Mouse (Mus musculus) embryonic facial prominence, embryonic 10.5 days (tissue): Measurements from ENCODE around the gene Prkaca. TPM values are rescaled to one million over a fixed set of nuclear protein-coding genes. Genes with fewer than 3 reads are reported as not detected.
A peak's percentile ranks its signal among the peaks of the same experiment; 100 is the strongest.
"Not testable (repeated sequence)": the region's sequence is repeated elsewhere in the genome, so short reads cannot be mapped to it uniquely, and the experiment has no call there.

Source experiments
- DNase-seq: peaks from one replicate; pipeline ENCODE4 v3.0.0-alpha.2; 2017; ENCODE audit warnings: low spot score
- H3K27ac ChIP-seq: fragments of 300-500 bp; sonication (generic); replicated peaks from 2 replicates; pipeline ENCODE4 v1.5.1; 2016; ENCODE audit warnings: mild to moderate bottlenecking
- H3K27me3 ChIP-seq: fragments of 300-500 bp; sonication (generic); replicated peaks from 2 replicates; pipeline ENCODE4 v1.6.1; 2016; ENCODE audit warnings: low read depth, mild to moderate bottlenecking; ENCODE audit not compliant: poor library complexity, severe bottlenecking
- H3K36me3 ChIP-seq: fragments of 300-500 bp; sonication (generic); replicated peaks from 2 replicates; pipeline ENCODE4 v1.6.1; 2016; ENCODE audit warnings: mild to moderate bottlenecking, moderate library complexity
- H3K4me1 ChIP-seq: fragments of 300-500 bp; sonication (generic); 2 replicates; pipeline ENCODE4 v1.6.1; 2016
- H3K4me3 ChIP-seq: fragments of 300-500 bp; sonication (generic); 2 replicates; pipeline ENCODE4 v1.5.1; 2016; ENCODE audit warnings: mild to moderate bottlenecking, moderate library complexity
- H3K9me3 ChIP-seq: fragments of 300-500 bp; sonication (generic); 2 replicates; pipeline ENCODE4 v1.6.1; 2016; ENCODE audit warnings: mild to moderate bottlenecking
- WGBS: fragments of 180-500 bp; shearing (Covaris S2); methylation state at CpG from one replicate; pipeline ENCODE4 v1.1.7; 2016; 5-methylcytosine and 5-hydroxymethylcytosine counted together
- polyA plus RNA-seq: library from polyadenylated mRNA; unstranded; fragments of >200 nt; fragmentation: Nextera tagmentation; extraction: Ambion mirVana; gene quantifications from 2 replicates; pipeline ENCODE4 v1.2.1, GENCODE M21; 2016

The Prkaca gene
- polyA plus RNA-seq, 1 experiment from 2014 or later: 153 TPM

GRCm38 (mm10) chr8:83977646-83978045, 4.9 kb downstream of the Prkaca start:
- H3K27me3 ChIP-seq: no peaks in the 10 kb centered on the region
- no peaks in the 10 kb centered on the region for H3K9me3 ChIP-seq
- 55% methylated on average over 6 of the region's 6 CpGs for WGBS
- peak overlapping the region; percentile 41; the same call in 1 of the 2 replicates for H3K27ac ChIP-seq
- no peak for DNase-seq
- H3K4me3 ChIP-seq: peak overlapping the region; percentile 28; the same call in 1 of the 2 replicates
- peaks cover 56% of the 10 kb centered on the region for H3K36me3 ChIP-seq
- peaks cover 38% of the 10 kb centered on the region for H3K4me1 ChIP-seq

DNA sequence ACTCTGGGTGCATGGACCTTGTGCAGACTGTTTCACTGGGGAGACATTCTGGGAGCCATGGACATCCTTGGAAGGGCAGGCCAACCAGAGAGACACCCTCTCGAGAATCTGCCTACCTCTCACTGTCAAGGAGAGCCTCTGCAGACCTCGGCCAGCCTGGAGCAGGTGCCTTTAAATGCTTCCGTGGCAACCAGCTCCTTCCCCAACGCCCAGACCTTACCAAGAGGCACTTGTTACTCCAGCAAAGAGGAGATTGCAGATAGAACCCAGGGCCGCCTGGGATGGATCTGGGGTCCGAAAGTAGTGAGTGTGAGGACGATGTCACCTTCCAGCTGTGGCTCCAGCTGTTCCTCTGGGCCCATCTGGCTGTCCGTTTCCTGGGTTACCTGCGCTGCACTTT, 5.4 kb downstream of the Prkaca start:
- Histone ChIP-seq H3K36me3 (peaks cover 62% of the 10 kb centered on the region), H3K27me3 (no peaks in the 10 kb centered on the region), H3K4me1 (peaks cover 38% of the 10 kb centered on the region), H3K27ac (peak overlapping the region; percentile 32; the same call in 1 of the 2 replicates), H3K9me3 (no peaks in the 10 kb centered on the region), H3K4me3 (peak overlapping the region; percentile 28; the same call in 1 of the 2 replicates)
- DNase-seq: no peak
- WGBS: 80% methylated on average over 9 of the region's 9 CpGs

DNA sequence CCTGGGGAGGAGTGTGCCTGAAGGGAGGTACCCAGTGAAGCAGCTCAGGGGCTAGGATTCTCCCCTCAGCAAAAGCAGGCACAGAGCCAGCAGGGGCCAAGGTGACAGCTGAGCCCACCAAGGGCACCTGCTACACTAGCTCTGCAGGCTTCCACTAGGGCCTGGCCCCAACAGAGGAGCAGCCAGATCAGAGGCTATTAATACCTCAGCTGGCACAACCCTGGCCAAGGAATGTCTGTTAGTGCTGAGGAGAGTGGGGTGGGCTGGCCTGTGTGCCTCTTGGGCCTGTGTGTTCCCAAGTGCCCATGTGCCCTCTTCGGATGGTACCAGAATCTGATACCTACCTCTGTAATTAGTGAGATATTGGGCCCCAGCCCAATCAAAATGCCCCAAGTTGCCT, 7.5 kb downstream of the Prkaca start:
- no peaks in the 10 kb centered on the region for H3K9me3 ChIP-seq
- no peak overlapping the region for H3K4me3 ChIP-seq
- H3K27me3 ChIP-seq: no peaks in the 10 kb centered on the region
- 90% methylated on average over 1 of the region's 1 CpGs for WGBS
- no peak overlapping the region for H3K27ac ChIP-seq
- peaks cover 78% of the 10 kb centered on the region for H3K36me3 ChIP-seq
- no peak for DNase-seq
- peaks cover 21% of the 10 kb centered on the region for H3K4me1 ChIP-seq

GRCm38 (mm10) chr8:83980845-83981244, 8.1 kb downstream of the Prkaca start:
- 82% methylated on average over 8 of the region's 8 CpGs for WGBS
- Histone ChIP-seq H3K4me3 (no peak overlapping the region), H3K27me3 (no peaks in the 10 kb centered on the region), H3K27ac (no peak overlapping the region), H3K4me1 (peaks cover 21% of the 10 kb centered on the region), H3K36me3 (peaks cover 83% of the 10 kb centered on the region), H3K9me3 (no peaks in the 10 kb centered on the region)
- DNase-seq: no peak

- no peak for DNase-seq
- Histone ChIP-seq H3K27ac (no peak overlapping the region), H3K4me1 (peaks cover 19% of the 10 kb centered on the region), H3K36me3 (peaks cover 90% of the 10 kb centered on the region), H3K9me3 (no peaks in the 10 kb centered on the region), H3K4me3 (no peak overlapping the region), H3K27me3 (no peaks in the 10 kb centered on the region)
- 94% methylated on average over 7 of the region's 7 CpGs for WGBS
Measured at GRCm38 (mm10) chr8:83981533-83981932, 8.7 kb downstream of the Prkaca start.

GRCm38 (mm10) chr8:83982449-83982848, 9.7 kb downstream of the Prkaca start:
- WGBS: 82% methylated on average over 4 of the region's 4 CpGs
- peaks cover 10% of the 10 kb centered on the region for H3K4me1 ChIP-seq
- H3K27ac ChIP-seq: no peak overlapping the region
- H3K4me3 ChIP-seq: no peak overlapping the region
- no peaks in the 10 kb centered on the region for H3K27me3 ChIP-seq
- H3K9me3 ChIP-seq: no peaks in the 10 kb centered on the region
- peaks cover 98% of the 10 kb centered on the region for H3K36me3 ChIP-seq
- no peak for DNase-seq

DNA sequence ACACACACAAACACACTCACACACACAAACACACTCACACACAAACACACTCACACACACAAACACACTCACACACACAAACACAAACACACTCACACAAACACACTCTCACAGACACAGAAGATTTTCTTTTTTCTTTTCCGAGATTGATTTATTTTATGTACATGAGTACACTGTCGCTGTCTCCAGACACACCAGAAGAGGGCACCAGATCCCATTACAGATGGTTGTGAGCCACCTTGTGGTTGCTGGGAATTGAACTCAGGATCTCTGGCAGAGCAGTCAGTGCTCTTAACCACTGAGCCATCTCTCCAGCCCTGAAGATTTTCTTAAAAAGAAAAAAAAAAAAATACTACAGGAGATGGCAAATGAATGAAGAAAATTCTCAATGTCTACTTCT, 10.4 kb downstream of the Prkaca start:
- not testable (repeated sequence) for H3K27me3 ChIP-seq, H3K27ac ChIP-seq, H3K4me1 ChIP-seq, H3K4me3 ChIP-seq, H3K9me3 ChIP-seq, DNase-seq
- H3K36me3 ChIP-seq: peaks cover 99% of the 10 kb centered on the region
- 93% methylated on average over 2 of the region's 2 CpGs for WGBS

- WGBS: 87% methylated on average over 7 of the region's 7 CpGs
- Histone ChIP-seq H3K36me3 (peaks cover 97% of the 10 kb centered on the region), H3K4me1 (no peaks in the 10 kb centered on the region), H3K4me3 (no peak overlapping the region), H3K27me3 (no peaks in the 10 kb centered on the region), H3K9me3 (no peaks in the 10 kb centered on the region), H3K27ac (no peak overlapping the region)
- no peak for DNase-seq
Measured at GRCm38 (mm10) chr8:83989243-83989642, 16.4 kb downstream of the Prkaca start.

- no peak for DNase-seq
- WGBS: 93% methylated on average over 14 of the region's 14 CpGs
- Histone ChIP-seq H3K27ac (no peak overlapping the region), H3K4me3 (no peak overlapping the region), H3K9me3 (no peaks in the 10 kb centered on the region), H3K4me1 (no peaks in the 10 kb centered on the region), H3K27me3 (no peaks in the 10 kb centered on the region; the same call in none of the 2 replicates), H3K36me3 (peaks cover 97% of the 10 kb centered on the region)
Measured at GRCm38 (mm10) chr8:83990170-83990569, 17.4 kb downstream of the Prkaca start.

DNA sequence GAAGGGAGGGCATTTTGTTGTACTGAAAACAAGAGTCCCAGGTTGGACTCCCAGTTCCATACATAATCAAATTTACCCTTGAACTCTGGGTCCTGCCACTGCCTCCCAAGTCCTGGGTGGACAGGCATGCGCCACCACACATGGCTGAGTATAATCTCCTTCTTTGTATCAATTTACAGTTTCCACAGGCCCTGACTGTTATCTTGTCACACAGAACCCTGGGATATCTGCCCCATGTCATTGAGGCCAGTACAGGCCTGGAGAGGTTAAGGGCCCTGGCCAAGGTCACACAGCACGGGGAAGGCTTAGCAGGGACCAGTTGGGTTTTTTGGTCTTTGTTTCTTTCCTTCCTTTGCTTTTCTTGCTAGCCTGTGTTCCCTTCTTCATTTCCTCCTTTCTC, 19.7 kb downstream of the Prkaca start:
- H3K4me1 ChIP-seq: peaks cover 12% of the 10 kb centered on the region
- no peak overlapping the region for H3K27ac ChIP-seq
- H3K36me3 ChIP-seq: peaks cover 76% of the 10 kb centered on the region
- no peak for DNase-seq
- no peaks in the 10 kb centered on the region; the same call in none of the 2 replicates for H3K27me3 ChIP-seq
- H3K9me3 ChIP-seq: no peaks in the 10 kb centered on the region
- WGBS: 81% methylated on average over 2 of the region's 2 CpGs
- H3K4me3 ChIP-seq: no peak overlapping the region

GRCm38 (mm10) chr8:83994030-83994429, 21.2 kb downstream of the Prkaca start:
- peaks cover 19% of the 10 kb centered on the region for H3K4me1 ChIP-seq
- peaks cover 2% of the 10 kb centered on the region for H3K27me3 ChIP-seq
- H3K4me3 ChIP-seq: no peak overlapping the region
- H3K36me3 ChIP-seq: peaks cover 62% of the 10 kb centered on the region
- 88% methylated on average over 3 of the region's 3 CpGs for WGBS
- DNase-seq: no peak
- no peaks in the 10 kb centered on the region for H3K9me3 ChIP-seq
- no peak overlapping the region for H3K27ac ChIP-seq

GRCm38 (mm10) chr8:83995973-83996372, 23.2 kb downstream of the Prkaca start:
- Histone ChIP-seq H3K27me3 (peaks cover 21% of the 10 kb centered on the region), H3K9me3 (no peaks in the 10 kb centered on the region), H3K36me3 (peaks cover 62% of the 10 kb centered on the region), H3K27ac (peak overlapping the region; percentile 96), H3K4me1 (peaks cover 34% of the 10 kb centered on the region), H3K4me3 (peak overlapping the region; percentile 87)
- 10% methylated on average over 12 of the region's 12 CpGs for WGBS
- no peak for DNase-seq

DNA sequence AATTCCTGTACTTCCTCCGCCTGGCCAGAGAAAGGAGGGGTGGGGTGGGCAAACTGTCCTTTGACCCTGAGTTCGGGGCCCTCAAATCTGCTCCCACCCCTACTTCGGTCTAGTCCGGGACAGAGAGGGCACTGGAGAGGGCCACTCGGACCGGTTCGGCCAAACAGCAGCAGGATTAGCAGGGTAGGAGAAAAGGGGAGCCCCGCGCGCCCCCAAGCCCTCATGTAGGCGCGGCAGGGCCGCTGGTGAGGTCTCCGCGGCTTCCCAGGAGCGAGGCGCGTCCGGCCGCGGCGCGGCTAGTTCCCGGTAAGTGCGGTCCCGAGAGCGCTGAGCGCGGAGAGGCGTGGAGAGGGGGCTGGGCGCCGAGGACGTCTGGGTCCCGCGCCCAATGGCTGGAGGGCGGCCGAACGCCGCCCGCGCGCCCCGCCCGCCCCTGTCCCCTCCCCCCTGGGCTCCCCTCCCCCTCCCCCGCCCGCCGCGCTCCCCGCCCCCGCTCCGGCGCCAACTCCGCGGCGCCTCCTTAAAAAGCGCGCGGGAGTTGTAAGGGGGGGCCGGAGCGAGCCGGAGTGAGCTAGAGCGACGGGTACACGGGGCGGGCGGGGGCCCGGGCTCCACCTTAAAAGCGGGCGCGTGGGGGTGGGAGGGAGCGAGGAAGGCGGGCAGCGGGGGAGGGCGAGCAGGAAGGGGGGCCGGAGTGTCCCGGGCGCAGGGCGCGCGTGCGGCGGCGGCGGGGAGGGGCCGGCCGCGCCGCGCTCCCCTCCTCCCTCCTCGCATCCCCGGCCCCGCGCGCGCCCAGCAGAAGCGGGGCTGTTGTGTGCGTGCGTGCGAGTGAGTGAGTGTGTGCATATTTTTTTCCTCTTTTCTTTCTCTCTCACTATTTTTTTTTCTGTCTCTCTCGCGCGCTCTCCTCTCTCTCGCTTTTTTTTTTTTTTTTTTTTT, 24.0 kb downstream of the Prkaca start:
- peaks cover 62% of the 10 kb centered on the region for H3K36me3 ChIP-seq
- H3K27ac ChIP-seq: peak overlapping the region; percentile 96
- H3K4me1 ChIP-seq: peaks cover 42% of the 10 kb centered on the region
- H3K9me3 ChIP-seq: no peaks in the 10 kb centered on the region
- WGBS: under 1% methylated on average over 84 of the region's 103 CpGs
- peak overlapping the region; percentile 87 for H3K4me3 ChIP-seq
- DNase-seq: peak; percentile 95
- peaks cover 30% of the 10 kb centered on the region for H3K27me3 ChIP-seq
